Mouse (Mus musculus): Measurements from ENCODE around the gene Tnnt1. TPM values are rescaled to one million over a fixed set of nuclear protein-coding genes. Genes with fewer than 3 reads are reported as not detected.
"Not testable (repeated sequence)": the region's sequence is repeated elsewhere in the genome, so short reads cannot be mapped to it uniquely, and the experiment has no call there.

The Tnnt1 gene
- polyA plus RNA-seq, 1 experiment from 2014 or later: 6.3 TPM

DNA sequence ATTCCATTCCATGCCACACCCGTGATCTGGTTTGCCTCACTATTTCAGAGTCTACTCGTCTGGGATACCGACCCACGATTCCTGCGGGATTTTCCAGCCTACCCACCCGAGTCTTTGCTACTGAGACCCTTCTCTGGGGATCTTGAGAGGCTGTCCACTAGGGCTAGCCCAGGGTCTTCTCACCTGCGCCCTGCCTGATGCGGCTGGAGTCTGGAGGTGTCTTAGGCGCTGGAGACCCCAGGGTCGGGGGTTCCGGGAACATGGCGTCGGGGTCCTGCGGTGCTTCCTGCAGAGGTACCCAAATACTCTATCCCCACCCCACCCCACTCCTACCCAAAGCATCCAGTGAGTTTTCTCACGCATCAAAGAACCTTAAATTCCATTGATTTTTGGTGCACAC, 29.9 kb upstream of the Tnnt1 start:
- ATAC-seq (ENCODE audit: insufficient read depth): 0 out of 2 replicates have a peak, but pooled peaks have one; percentile 7

DNA sequence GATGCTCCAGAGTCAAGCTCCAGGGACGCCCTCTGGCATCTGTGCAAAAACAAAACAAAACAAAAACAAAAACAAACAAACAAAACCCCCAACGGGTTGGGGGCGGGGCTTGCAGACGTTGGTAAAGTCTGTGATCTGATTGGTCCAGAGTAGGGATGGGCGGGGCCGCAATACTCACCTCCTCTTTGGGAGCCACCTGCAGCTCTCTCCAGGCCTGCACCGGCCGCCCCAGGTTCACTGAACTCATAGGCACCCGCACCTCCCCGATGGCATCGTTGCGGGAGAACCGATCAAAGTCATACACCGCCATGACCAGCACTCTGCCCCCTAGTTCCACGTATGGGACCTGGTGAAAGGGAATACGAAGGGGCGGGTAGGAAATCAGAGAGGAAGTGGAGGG, 25.8 kb upstream of the Tnnt1 start:
- no peak for TF ChIP-seq CTCF (IDR thresholded peaks at IDR 0.05; ENCODE audit: low read depth)
- Histone ChIP-seq H3K4me1 (ENCODE audit: insufficient read depth) (0 out of 2 replicates have a peak, but pooled peaks cover 3% of the 10 kb centered on the region), H3K4me2 (no peak overlapping the region), H3K9me3 (ENCODE audit: low read depth, low read length) (no peaks in the 10 kb centered on the region), H3K9ac (no peak overlapping the region), H3K27ac (ENCODE audit: low read depth) (no peak overlapping the region), H3K36me3 (ENCODE audit: insufficient read depth) (no peaks in the 10 kb centered on the region), H3K4me3 (ENCODE audit: low read depth, low read length) (no peak overlapping the region), H3K27me3 (ENCODE audit: insufficient read depth, low read length) (0 out of 2 replicates have a peak, but pooled peaks cover 3% of the 10 kb centered on the region)
- 36% methylated on average over 17 of the region's 17 CpGs for WGBS
- ATAC-seq (ENCODE audit: insufficient read depth) (no peak), DNase-seq (no peak)

More for the DNA sequence above, 29.9 kb upstream of the Tnnt1 start:
- WGBS: 69% methylated on average over 15 of the region's 15 CpGs
- Histone ChIP-seq H3K4me1 (ENCODE audit: insufficient read depth) (0 out of 2 replicates have a peak, but pooled peaks cover 6% of the 10 kb centered on the region), H3K4me3 (ENCODE audit: low read depth, low read length) (no peak overlapping the region), H3K4me2 (0 out of 2 replicates have a peak overlapping the region, but pooled peaks have one; percentile 56), H3K36me3 (ENCODE audit: insufficient read depth) (no peaks in the 10 kb centered on the region), H3K9me3 (ENCODE audit: low read depth, low read length) (no peaks in the 10 kb centered on the region), H3K27ac (ENCODE audit: low read depth) (no peak overlapping the region), H3K27me3 (ENCODE audit: insufficient read depth, low read length) (0 out of 2 replicates have a peak, but pooled peaks cover 3% of the 10 kb centered on the region), H3K9ac (no peak overlapping the region)
- DNase-seq: no peak
- no peak for TF ChIP-seq CTCF (IDR thresholded peaks at IDR 0.05; ENCODE audit: low read depth)

DNA sequence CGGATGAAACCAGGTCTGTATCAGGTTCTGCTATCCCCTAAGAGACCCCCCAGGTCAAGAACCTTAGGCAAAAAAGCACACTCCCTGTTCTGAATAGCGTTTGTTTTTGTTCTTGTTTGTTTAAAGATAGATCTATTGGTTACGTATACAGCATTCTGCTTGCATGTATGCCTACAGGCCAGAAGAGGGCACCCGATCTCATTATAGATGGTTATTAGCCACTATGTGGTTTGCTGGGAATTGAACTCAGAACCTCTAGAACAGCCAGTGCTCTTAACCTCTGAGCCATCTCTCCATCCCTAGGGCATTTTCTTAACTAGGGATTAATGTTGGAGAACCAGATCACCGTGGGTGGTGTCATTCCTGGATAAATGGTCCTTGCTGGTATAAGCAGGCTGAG, 25.2 kb upstream of the Tnnt1 start:
- no peak overlapping the region for H3K4me2 ChIP-seq
- DNase-seq: no peak
- H3K4me1 ChIP-seq (ENCODE audit: insufficient read depth): no peaks in the 10 kb centered on the region
- no peaks in the 10 kb centered on the region for H3K9me3 ChIP-seq (ENCODE audit: low read depth, low read length)
- TF ChIP-seq CTCF (IDR thresholded peaks at IDR 0.05; ENCODE audit: low read depth): no peak
- H3K36me3 ChIP-seq (ENCODE audit: insufficient read depth): no peaks in the 10 kb centered on the region
- 62% methylated on average over 5 of the region's 5 CpGs for WGBS
- H3K9ac ChIP-seq: no peak overlapping the region
- no peaks in the 10 kb centered on the region for H3K27me3 ChIP-seq (ENCODE audit: insufficient read depth, low read length)
- no peak for ATAC-seq (ENCODE audit: insufficient read depth)
- H3K27ac ChIP-seq (ENCODE audit: low read depth): no peak overlapping the region
- no peak overlapping the region for H3K4me3 ChIP-seq (ENCODE audit: low read depth, low read length)

DNA sequence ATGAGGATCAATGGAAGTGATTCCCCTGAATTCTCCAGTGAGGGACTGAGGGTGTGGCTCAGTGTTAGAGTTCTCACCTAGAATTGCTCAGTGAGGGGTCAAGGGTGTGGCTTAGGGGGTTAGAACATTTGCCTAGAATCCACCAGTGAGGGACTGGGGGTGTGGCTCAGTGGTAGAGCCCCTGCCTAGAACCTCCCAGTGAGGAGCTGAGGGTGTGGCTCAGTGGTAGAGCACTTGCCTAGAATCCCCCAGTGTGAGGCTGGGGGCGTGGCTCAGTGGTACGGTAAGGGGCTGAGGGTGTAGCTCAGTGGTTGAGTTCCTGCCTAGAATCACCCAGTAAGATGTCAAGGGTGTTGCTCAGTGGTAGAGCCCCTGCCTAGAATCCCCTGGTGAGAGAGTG, 22.8 kb upstream of the Tnnt1 start:
- no peak overlapping the region for H3K27ac ChIP-seq (ENCODE audit: low read depth)
- 63% methylated on average over 2 of the region's 2 CpGs for WGBS
- no peak for TF ChIP-seq CTCF (IDR thresholded peaks at IDR 0.05; ENCODE audit: low read depth)
- H3K4me3 ChIP-seq (ENCODE audit: low read depth, low read length): no peak overlapping the region
- ATAC-seq (ENCODE audit: insufficient read depth): no peak
- H3K4me2 ChIP-seq: no peak overlapping the region
- no peak for DNase-seq
- no peak overlapping the region for H3K9ac ChIP-seq
- no peaks in the 10 kb centered on the region for H3K27me3 ChIP-seq (ENCODE audit: insufficient read depth, low read length)
- no peaks in the 10 kb centered on the region for H3K4me1 ChIP-seq (ENCODE audit: insufficient read depth)
- H3K9me3 ChIP-seq (ENCODE audit: low read depth, low read length): no peaks in the 10 kb centered on the region
- no peaks in the 10 kb centered on the region for H3K36me3 ChIP-seq (ENCODE audit: insufficient read depth)

DNA sequence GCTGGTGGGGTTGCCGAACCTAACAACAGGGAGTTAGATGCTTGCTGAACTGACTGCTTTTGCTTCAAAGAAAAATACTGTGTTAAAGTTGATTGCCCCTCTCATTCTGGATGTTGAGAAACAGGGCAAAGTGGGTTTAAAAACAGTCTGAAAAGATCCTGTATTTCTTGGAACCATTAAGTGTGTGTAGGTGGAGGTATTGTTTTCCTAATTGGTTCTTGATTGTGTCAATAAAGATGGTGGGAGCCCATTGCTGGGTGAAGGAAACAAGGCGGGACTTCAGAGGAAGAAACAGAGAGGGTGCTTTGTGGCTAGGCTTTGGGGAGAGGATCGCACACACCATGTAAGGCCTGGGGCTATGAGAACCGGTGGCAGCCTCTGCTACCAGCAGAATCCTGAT, 21.0 kb upstream of the Tnnt1 start:
- H3K4me3 ChIP-seq (ENCODE audit: low read depth, low read length): no peak overlapping the region
- TF ChIP-seq CTCF (IDR thresholded peaks at IDR 0.05; ENCODE audit: low read depth): no peak
- no peaks in the 10 kb centered on the region for H3K36me3 ChIP-seq (ENCODE audit: insufficient read depth)
- no peaks in the 10 kb centered on the region for H3K27me3 ChIP-seq (ENCODE audit: insufficient read depth, low read length)
- no peaks in the 10 kb centered on the region for H3K4me1 ChIP-seq (ENCODE audit: insufficient read depth)
- no peak for ATAC-seq (ENCODE audit: insufficient read depth)
- 43% methylated on average over 4 of the region's 4 CpGs for WGBS
- H3K9ac ChIP-seq: no peak overlapping the region
- no peaks in the 10 kb centered on the region for H3K9me3 ChIP-seq (ENCODE audit: low read depth, low read length)
- no peak overlapping the region for H3K4me2 ChIP-seq
- H3K27ac ChIP-seq (ENCODE audit: low read depth): no peak overlapping the region
- no peak for DNase-seq

DNA sequence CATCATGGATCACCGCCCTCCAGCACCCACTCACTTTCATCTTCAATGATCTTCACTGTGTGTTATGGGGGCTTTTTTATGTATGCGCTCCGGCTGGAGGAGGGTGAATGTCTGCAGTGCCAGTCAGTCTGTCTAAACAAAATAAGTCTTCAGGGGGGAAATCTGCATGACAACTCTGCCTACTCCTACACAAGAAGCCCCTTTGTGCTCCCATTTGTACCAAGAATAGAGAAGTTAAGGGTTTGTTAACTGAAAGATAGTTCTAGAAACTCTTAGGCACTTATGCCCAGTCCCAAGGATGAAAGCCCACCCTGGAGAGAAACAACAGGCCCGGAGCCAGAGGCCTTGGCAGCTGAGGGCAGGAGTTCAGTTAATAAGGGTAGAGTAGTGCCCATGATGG, 20.2 kb upstream of the Tnnt1 start:
- Histone ChIP-seq H3K27ac (ENCODE audit: low read depth) (no peak overlapping the region), H3K9ac (no peak overlapping the region), H3K4me3 (ENCODE audit: low read depth, low read length) (no peak overlapping the region), H3K36me3 (ENCODE audit: insufficient read depth) (no peaks in the 10 kb centered on the region), H3K9me3 (ENCODE audit: low read depth, low read length) (no peaks in the 10 kb centered on the region), H3K4me2 (no peak overlapping the region), H3K4me1 (ENCODE audit: insufficient read depth) (no peaks in the 10 kb centered on the region), H3K27me3 (ENCODE audit: insufficient read depth, low read length) (no peaks in the 10 kb centered on the region)
- WGBS: 88% methylated on average over 4 of the region's 4 CpGs
- DNase-seq: no peak
- no peak for TF ChIP-seq CTCF (IDR thresholded peaks at IDR 0.05; ENCODE audit: low read depth)
- no peak for ATAC-seq (ENCODE audit: insufficient read depth)

DNA sequence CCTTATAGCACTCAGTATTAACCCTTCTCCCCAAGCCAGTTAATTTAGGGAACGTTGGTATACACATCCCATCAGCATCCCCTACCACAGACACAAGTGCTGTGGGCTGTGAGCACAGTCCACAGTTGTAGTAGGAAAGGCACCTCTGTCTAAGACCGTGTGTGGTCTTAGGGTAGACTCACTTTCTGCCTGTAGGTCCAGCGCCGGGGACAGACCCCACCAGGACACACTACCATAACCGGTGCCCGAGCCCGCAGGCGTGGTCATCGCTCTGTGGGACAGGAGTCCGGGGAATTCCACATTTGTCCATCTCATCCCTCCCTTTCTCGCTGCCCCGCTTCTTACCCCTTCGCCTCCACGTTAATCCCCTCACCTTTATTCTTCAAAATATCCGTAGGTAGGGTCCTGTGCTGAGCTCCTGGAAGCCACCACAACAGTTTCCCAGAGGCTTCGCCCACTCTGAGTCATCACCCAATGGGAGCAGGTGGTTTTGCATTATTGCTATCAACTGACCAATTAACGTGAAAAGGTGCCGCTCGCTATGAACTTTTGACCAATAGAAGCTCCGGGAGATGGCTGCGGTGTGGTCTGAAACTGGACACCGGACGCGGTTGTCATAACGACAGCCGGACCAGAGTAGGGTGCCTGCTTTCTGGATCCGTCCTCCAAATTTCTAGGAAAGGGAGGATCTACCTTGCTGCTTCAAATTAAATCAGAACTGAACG, 16.0 kb upstream of the Tnnt1 start, which contains the start of gene Dnaaf3:
TSS of gene Dnaaf3 (minus strand) at position 449 of the 725 bp plus-strand sequence.
- ATAC-seq (ENCODE audit: insufficient read depth) (peak; percentile 97), DNase-seq (peak; percentile 89)
- Histone ChIP-seq H3K27ac (ENCODE audit: low read depth) (no peak within 1 kb of the TSS), H3K4me3 (ENCODE audit: low read depth, low read length) (peak within 1 kb of the TSS; percentile 29), H3K9me3 (ENCODE audit: low read depth, low read length) (no peaks in the 10 kb centered on the region), H3K9ac (peak within 1 kb of the TSS; percentile 5; the same call in 1 of the 2 replicates), H3K4me2 (peak within 1 kb of the TSS; percentile 60), H3K4me1 (ENCODE audit: insufficient read depth) (no peaks in the 10 kb centered on the region), H3K27me3 (ENCODE audit: insufficient read depth, low read length) (peaks cover 8% of the 10 kb centered on the region), H3K36me3 (ENCODE audit: insufficient read depth) (no peaks in the 10 kb centered on the region)
- 1% methylated on average over 28 of the region's 28 CpGs for WGBS
- TF ChIP-seq CTCF (IDR thresholded peaks at IDR 0.05; ENCODE audit: low read depth): no peak

DNA sequence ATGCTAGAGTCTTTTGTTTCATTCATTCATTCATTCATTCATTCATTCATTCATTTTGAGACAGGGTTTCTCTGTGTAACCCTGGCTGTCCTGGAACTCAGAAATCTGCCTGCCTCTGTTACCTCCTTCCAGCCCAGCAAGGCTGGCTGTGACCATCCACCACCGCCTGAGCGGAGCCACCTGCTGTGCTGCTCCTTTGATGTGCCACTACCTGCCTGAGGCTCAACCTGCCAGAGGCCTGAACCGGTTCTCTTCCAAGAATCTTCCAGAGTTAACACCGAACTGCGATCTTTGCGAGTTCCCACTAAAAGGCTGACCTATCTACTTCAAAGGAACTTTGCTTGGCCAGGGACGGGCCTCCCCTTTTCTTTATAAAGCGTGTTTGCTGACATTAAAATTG, 14.0 kb upstream of the Tnnt1 start:
- not testable (repeated sequence) for H3K27ac ChIP-seq (ENCODE audit: low read depth); H3K9me3 ChIP-seq (ENCODE audit: low read depth, low read length); DNase-seq; H3K4me2 ChIP-seq; H3K36me3 ChIP-seq (ENCODE audit: insufficient read depth); H3K4me3 ChIP-seq (ENCODE audit: low read depth, low read length); H3K4me1 ChIP-seq (ENCODE audit: insufficient read depth); ATAC-seq (ENCODE audit: insufficient read depth); H3K9ac ChIP-seq
- peaks cover 10% of the 10 kb centered on the region for H3K27me3 ChIP-seq (ENCODE audit: insufficient read depth, low read length)
- WGBS: 39% methylated on average over 8 of the region's 8 CpGs

All from lung, embryonic 14.5 days (tissue).